Mouse (Mus musculus): ENCODE data around the gene Cntrob. TPM values are rescaled to one million over a fixed set of nuclear protein-coding genes. Genes with fewer than 3 reads are reported as not detected.

Gene Cntrob
- 14.9 and 17.1 TPM in 2 replicates for polyA plus RNA-seq (2014; fragmentation: Nextera tagmentation; extraction: Ambion mirVana)

DNA sequence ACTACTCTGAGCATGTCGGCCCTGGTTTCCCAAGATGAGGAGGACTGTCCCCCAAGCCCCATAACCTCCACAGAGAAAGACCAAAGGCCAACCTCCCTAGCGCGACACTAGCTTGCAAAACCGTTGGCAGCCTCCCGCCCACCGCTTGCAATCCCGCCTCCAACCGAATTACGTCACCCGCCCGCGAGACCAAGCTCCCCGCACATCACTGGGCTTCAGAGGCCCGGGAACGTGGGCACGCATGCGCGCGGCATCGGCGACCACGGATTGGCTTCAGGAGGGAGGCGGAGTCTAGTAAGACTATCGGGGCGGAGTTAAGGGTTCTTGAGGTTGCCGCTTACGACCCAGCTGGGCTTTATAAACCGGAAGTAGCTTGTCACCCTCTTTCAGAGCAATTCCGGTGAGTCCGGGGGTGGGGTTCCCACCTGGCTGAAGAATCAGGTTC lies at the start of gene Cntrob, which contains the start of gene Trappc1:
Gene Cntrob, minus strand, starts transcription at position 109 of the 445 bp plus-strand sequence.
Gene Trappc1, plus strand, starts transcription at position 314 of the 445 bp plus-strand sequence.
- peak within 1 kb of the TSS; percentile 96 for H3K4me2 ChIP-seq
- H3K27ac ChIP-seq (ENCODE audit: low read depth, low read length), result peak within 1 kb of the TSS; percentile 87
- under 1% methylated on average over 30 of the region's 30 CpGs for WGBS
- H3K36me3 ChIP-seq (ENCODE audit: control insufficient read depth, insufficient read depth, low read length), result peaks cover 8% of the 10 kb centered on the region; the same call in 1 of the 2 replicates
- H3K27me3 ChIP-seq (replicated peaks; ENCODE audit: control insufficient read depth, insufficient read depth, low read length), result peaks cover 24% of the 10 kb centered on the region
- H3K9me3 ChIP-seq (ENCODE audit: control insufficient read depth, low read length), result no peaks in the 10 kb centered on the region
- DNase-seq (ENCODE audit: low spot score) (peak; percentile 98), ATAC-seq (replicated peaks; ENCODE audit: low FRiP score) (peak; percentile 93)
- H3K4me3 ChIP-seq (ENCODE audit: low read depth, low read length), result peak within 1 kb of the TSS; percentile 74
- H3K9ac ChIP-seq (ENCODE audit: low read depth, low read length), result peak within 1 kb of the TSS; percentile 94
- peaks cover 39% of the 10 kb centered on the region for H3K4me1 ChIP-seq (replicated peaks; ENCODE audit: control insufficient read depth, insufficient read depth, low read length)

DNA sequence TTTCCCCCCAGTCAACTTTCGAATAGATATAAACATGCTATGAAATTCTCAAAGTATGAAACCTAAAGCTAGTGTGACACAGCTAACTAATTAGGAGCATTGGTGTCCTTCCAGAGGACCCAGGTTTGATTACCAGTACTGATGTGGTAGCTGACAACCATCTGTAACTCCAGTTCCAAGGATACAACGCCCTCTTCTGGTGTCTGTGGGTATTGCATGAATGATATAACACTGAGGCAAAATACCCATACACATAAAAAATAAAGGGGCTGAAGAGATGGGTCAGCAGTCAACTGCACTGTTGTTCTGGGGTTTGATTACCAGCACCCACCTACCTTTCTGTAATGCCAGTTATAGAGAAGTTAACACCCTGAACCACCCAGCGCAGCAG lies 49.2 kb upstream of the Cntrob start:
- H3K9me3 ChIP-seq (ENCODE audit: control insufficient read depth, low read length), result no peaks in the 10 kb centered on the region
- H3K27ac ChIP-seq (ENCODE audit: low read depth, low read length), result peak overlapping the region; percentile 79
- H3K4me2 ChIP-seq, result peak overlapping the region; percentile 64
- no peak for DNase-seq (ENCODE audit: low spot score)
- peaks cover 48% of the 10 kb centered on the region for H3K4me1 ChIP-seq (replicated peaks; ENCODE audit: control insufficient read depth, insufficient read depth, low read length)
- WGBS, result 54% methylated on average over 3 of the region's 3 CpGs
- H3K9ac ChIP-seq (ENCODE audit: low read depth, low read length), result no peak overlapping the region; the same call in 1 of the 2 replicates
- peak overlapping the region; percentile 32; the same call in 1 of the 2 replicates for H3K4me3 ChIP-seq (ENCODE audit: low read depth, low read length)
- peaks cover 8% of the 10 kb centered on the region for H3K27me3 ChIP-seq (replicated peaks; ENCODE audit: control insufficient read depth, insufficient read depth, low read length)
- H3K36me3 ChIP-seq (ENCODE audit: control insufficient read depth, insufficient read depth, low read length), result no peaks in the 10 kb centered on the region
- no peak for ATAC-seq (replicated peaks; ENCODE audit: low FRiP score)

GRCm38 (mm10) chr11:69372056-69372779 lies 48.6 kb upstream of the Cntrob start:
- Histone ChIP-seq H3K36me3 (ENCODE audit: control insufficient read depth, insufficient read depth, low read length) (no peaks in the 10 kb centered on the region), H3K9me3 (ENCODE audit: control insufficient read depth, low read length) (no peaks in the 10 kb centered on the region), H3K4me2 (peak overlapping the region; percentile 64), H3K4me3 (ENCODE audit: low read depth, low read length) (peak overlapping the region; percentile 9; the same call in 1 of the 2 replicates), H3K9ac (ENCODE audit: low read depth, low read length) (peak overlapping the region; percentile 48; the same call in 1 of the 2 replicates), H3K27ac (ENCODE audit: low read depth, low read length) (peak overlapping the region; percentile 79), H3K4me1 (replicated peaks; ENCODE audit: control insufficient read depth, insufficient read depth, low read length) (peaks cover 51% of the 10 kb centered on the region), H3K27me3 (replicated peaks; ENCODE audit: control insufficient read depth, insufficient read depth, low read length) (peaks cover 10% of the 10 kb centered on the region)
- WGBS, result 36% methylated on average over 12 of the region's 12 CpGs
- DNase-seq (ENCODE audit: low spot score) (peak; percentile 51), ATAC-seq (replicated peaks; ENCODE audit: low FRiP score) (peak; percentile 46)

GRCm38 (mm10) chr11:69371601-69372000 lies 48.0 kb upstream of the Cntrob start:
- Histone ChIP-seq H3K4me3 (ENCODE audit: low read depth, low read length) (peak overlapping the region; percentile 9; the same call in 1 of the 2 replicates), H3K9me3 (ENCODE audit: control insufficient read depth, low read length) (no peaks in the 10 kb centered on the region), H3K9ac (ENCODE audit: low read depth, low read length) (no peak overlapping the region), H3K4me2 (peak overlapping the region; percentile 64), H3K27me3 (replicated peaks; ENCODE audit: control insufficient read depth, insufficient read depth, low read length) (peaks cover 12% of the 10 kb centered on the region), H3K27ac (ENCODE audit: low read depth, low read length) (peak overlapping the region; percentile 79; the same call in 1 of the 2 replicates), H3K4me1 (replicated peaks; ENCODE audit: control insufficient read depth, insufficient read depth, low read length) (peaks cover 51% of the 10 kb centered on the region), H3K36me3 (ENCODE audit: control insufficient read depth, insufficient read depth, low read length) (no peaks in the 10 kb centered on the region)
- no peak for DNase-seq (ENCODE audit: low spot score)
- ATAC-seq (replicated peaks; ENCODE audit: low FRiP score), result no peak
- WGBS, result 66% methylated on average over 12 of the region's 12 CpGs

- no peaks in the 10 kb centered on the region for H3K36me3 ChIP-seq (ENCODE audit: control insufficient read depth, insufficient read depth, low read length)
- H3K9ac ChIP-seq (ENCODE audit: low read depth, low read length), result no peak overlapping the region
- ATAC-seq (replicated peaks; ENCODE audit: low FRiP score), result no peak
- no peak overlapping the region for H3K4me3 ChIP-seq (ENCODE audit: low read depth, low read length)
- H3K9me3 ChIP-seq (ENCODE audit: control insufficient read depth, low read length), result no peaks in the 10 kb centered on the region
- peak overlapping the region; percentile 19 for H3K4me2 ChIP-seq
- no peak for DNase-seq (ENCODE audit: low spot score)
- peaks cover 12% of the 10 kb centered on the region for H3K27me3 ChIP-seq (replicated peaks; ENCODE audit: control insufficient read depth, insufficient read depth, low read length)
- 30% methylated on average over 9 of the region's 9 CpGs for WGBS
- H3K27ac ChIP-seq (ENCODE audit: low read depth, low read length), result peak overlapping the region; percentile 20; the same call in 1 of the 2 replicates
- H3K4me1 ChIP-seq (replicated peaks; ENCODE audit: control insufficient read depth, insufficient read depth, low read length), result peaks cover 55% of the 10 kb centered on the region
These were observed 47.2 kb upstream of the Cntrob start for GRCm38 (mm10) chr11:69370817-69371215.

DNA sequence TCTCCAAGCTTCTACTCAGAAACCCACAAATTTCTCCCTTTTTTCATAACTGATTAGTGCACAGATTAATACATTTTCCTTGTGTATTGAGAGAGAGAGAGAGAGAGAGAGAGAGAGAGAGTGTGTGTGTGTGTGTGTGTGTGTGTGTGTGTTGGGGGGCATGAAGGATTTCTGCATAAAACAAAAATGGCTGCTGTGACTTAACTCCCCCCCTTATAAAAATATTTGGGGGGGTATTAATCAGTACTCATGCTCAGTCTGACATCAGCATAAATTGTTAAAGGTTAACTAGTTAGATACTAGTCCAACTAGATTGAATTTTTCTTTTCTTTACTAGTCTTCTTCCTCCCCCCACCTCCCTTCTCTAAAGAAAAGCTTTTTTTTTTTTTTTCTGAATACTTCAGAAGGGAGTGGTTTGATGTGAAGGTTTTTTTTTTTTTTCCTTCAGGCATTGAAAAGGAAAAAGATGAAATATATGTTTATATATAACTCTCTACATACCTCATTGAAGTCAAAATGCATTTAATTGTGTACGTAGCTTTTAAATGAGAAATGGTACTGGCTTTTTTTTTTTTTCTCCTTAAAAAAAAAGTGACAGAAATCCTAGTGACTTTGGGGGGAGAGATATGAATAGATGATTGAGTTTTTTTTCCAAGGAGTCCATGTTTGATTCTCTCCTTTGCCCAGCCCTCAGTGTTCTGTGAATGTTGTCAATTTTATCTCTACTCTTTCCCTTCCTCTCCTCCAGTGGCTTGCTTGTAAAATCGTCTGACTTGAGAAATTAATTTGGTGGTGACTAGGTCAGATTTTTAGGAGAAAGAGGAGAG lies 46.6 kb upstream of the Cntrob start:
- peaks cover 62% of the 10 kb centered on the region for H3K4me1 ChIP-seq (replicated peaks; ENCODE audit: control insufficient read depth, insufficient read depth, low read length)
- H3K4me2 ChIP-seq, result peak overlapping the region; percentile 98
- 37% methylated on average over 2 of the region's 2 CpGs for WGBS
- ATAC-seq (replicated peaks; ENCODE audit: low FRiP score) (no peak), DNase-seq (ENCODE audit: low spot score) (no peak)
- peak overlapping the region; percentile 88 for H3K4me3 ChIP-seq (ENCODE audit: low read depth, low read length)
- no peaks in the 10 kb centered on the region for H3K36me3 ChIP-seq (ENCODE audit: control insufficient read depth, insufficient read depth, low read length)
- peaks cover 18% of the 10 kb centered on the region for H3K27me3 ChIP-seq (replicated peaks; ENCODE audit: control insufficient read depth, insufficient read depth, low read length)
- H3K9me3 ChIP-seq (ENCODE audit: control insufficient read depth, low read length), result no peaks in the 10 kb centered on the region
- H3K9ac ChIP-seq (ENCODE audit: low read depth, low read length), result no peak overlapping the region
- peak overlapping the region; percentile 20; the same call in 1 of the 2 replicates for H3K27ac ChIP-seq (ENCODE audit: low read depth, low read length)

- no peak for ATAC-seq (replicated peaks; ENCODE audit: low FRiP score)
- peaks cover 18% of the 10 kb centered on the region for H3K27me3 ChIP-seq (replicated peaks; ENCODE audit: control insufficient read depth, insufficient read depth, low read length)
- H3K36me3 ChIP-seq (ENCODE audit: control insufficient read depth, insufficient read depth, low read length), result no peaks in the 10 kb centered on the region
- peak within 1 kb of the TSS; percentile 88 for H3K4me3 ChIP-seq (ENCODE audit: low read depth, low read length)
- H3K4me1 ChIP-seq (replicated peaks; ENCODE audit: control insufficient read depth, insufficient read depth, low read length), result peaks cover 66% of the 10 kb centered on the region
- H3K9ac ChIP-seq (ENCODE audit: low read depth, low read length), result peak within 1 kb of the TSS; percentile 90
- no peak for DNase-seq (ENCODE audit: low spot score)
- no peaks in the 10 kb centered on the region for H3K9me3 ChIP-seq (ENCODE audit: control insufficient read depth, low read length)
- peak within 1 kb of the TSS; percentile 98 for H3K4me2 ChIP-seq
- peak within 1 kb of the TSS; percentile 87 for H3K27ac ChIP-seq (ENCODE audit: low read depth, low read length)
- 10% methylated on average over 14 of the region's 34 CpGs for WGBS
These were observed 45.8 kb upstream of the Cntrob start, which contains the start of gene Chd3 for GRCm38 (mm10) chr11:69369215-69369989. Gene Chd3, minus strand, starts transcription at chr11:69369406.
